Mouse (Mus musculus): ENCODE results near the gene Pp2d1.
"Not testable (repeated sequence)": the region's sequence is repeated elsewhere in the genome, so short reads cannot be mapped to it uniquely, and the experiment has no call there.

Pp2d1 gene

GRCm38 (mm10) chr17:53539351-53539750 lies at the start of gene Pp2d1:
Gene Pp2d1, minus strand, starts transcription at chr17:53539451.
- DNase-seq (ENCODE audit: low spot score in 2 of 2), result not testable (repeated sequence)

GRCm38 (mm10) chr17:53588097-53588855 lies 49.0 kb upstream of the Pp2d1 start:
- DNase-seq (ENCODE audit: low spot score in 2 of 2), result no peak

- DNase-seq (ENCODE audit: low spot score in 2 of 2), result peak; percentile 71 to 85
These were observed 48.0 kb upstream of the Pp2d1 start for GRCm38 (mm10) chr17:53587074-53587851.

GRCm38 (mm10) chr17:53583846-53584579 lies 44.8 kb upstream of the Pp2d1 start:
- DNase-seq (ENCODE audit: low spot score in 2 of 2), result no peak

GRCm38 (mm10) chr17:53582805-53583204 lies 43.6 kb upstream of the Pp2d1 start:
- DNase-seq (ENCODE audit: low spot score in 2 of 2), result no peak

- DNase-seq (ENCODE audit: low spot score in 2 of 2), result no peak
These were observed 42.9 kb upstream of the Pp2d1 start for GRCm38 (mm10) chr17:53582026-53582585.

- no peak for DNase-seq (ENCODE audit: low spot score in 2 of 2)
These were observed 41.0 kb upstream of the Pp2d1 start for GRCm38 (mm10) chr17:53580237-53580636.

GRCm38 (mm10) chr17:53579612-53580011 lies 40.4 kb upstream of the Pp2d1 start:
- DNase-seq (ENCODE audit: low spot score in 2 of 2), result no peak

GRCm38 (mm10) chr17:53578776-53579175 lies 39.5 kb upstream of the Pp2d1 start:
- peak in 1 of 2 experiments; percentile 24 for DNase-seq (ENCODE audit: low spot score in 2 of 2)

GRCm38 (mm10) chr17:53578249-53578648 lies 39.0 kb upstream of the Pp2d1 start:
- no peak for DNase-seq (ENCODE audit: low spot score in 2 of 2)

GRCm38 (mm10) chr17:53577754-53578153 lies 38.5 kb upstream of the Pp2d1 start:
- no peak for DNase-seq (ENCODE audit: low spot score in 2 of 2)

GRCm38 (mm10) chr17:53577151-53577550 lies 37.9 kb upstream of the Pp2d1 start:
- DNase-seq (ENCODE audit: low spot score in 2 of 2), result no peak

GRCm38 (mm10) chr17:53573019-53573556 lies 33.8 kb upstream of the Pp2d1 start:
- no peak for DNase-seq (ENCODE audit: low spot score in 2 of 2)

GRCm38 (mm10) chr17:53570932-53571331 lies 31.7 kb upstream of the Pp2d1 start:
- DNase-seq (ENCODE audit: low spot score in 2 of 2), result not testable (repeated sequence)

GRCm38 (mm10) chr17:53570361-53570875 lies 31.2 kb upstream of the Pp2d1 start:
- DNase-seq (ENCODE audit: low spot score in 2 of 2), result peak in 1 of 2 experiments; percentile 27

- peak; percentile 69 to 84 for DNase-seq (ENCODE audit: low spot score in 2 of 2)
These were observed 30.6 kb upstream of the Pp2d1 start for GRCm38 (mm10) chr17:53569829-53570228.

GRCm38 (mm10) chr17:53568734-53569386 lies 29.6 kb upstream of the Pp2d1 start:
- no peak for DNase-seq (ENCODE audit: low spot score in 2 of 2)

- DNase-seq (ENCODE audit: low spot score in 2 of 2), result peak; percentile 82 to 93
These were observed 28.9 kb upstream of the Pp2d1 start for GRCm38 (mm10) chr17:53568118-53568517.

GRCm38 (mm10) chr17:53567346-53568101 lies 28.3 kb upstream of the Pp2d1 start:
- peak; percentile 69 to 85 for DNase-seq (ENCODE audit: low spot score in 2 of 2)

GRCm38 (mm10) chr17:53566919-53567345 lies 27.7 kb upstream of the Pp2d1 start:
- peak; percentile 77 to 83 for DNase-seq (ENCODE audit: low spot score in 2 of 2)

All from spleen, postnatal 10 days (tissue).